Mouse (Mus musculus): ENCODE data around the gene Ranbp10. TPM values are rescaled to one million over a fixed set of nuclear protein-coding genes. Genes with fewer than 3 reads are reported as not detected.
A peak's percentile ranks its signal among the peaks of the same experiment; 100 is the strongest.

Ranbp10 gene
- 35.7 and 39.7 TPM in 2 replicates for polyA plus RNA-seq (2012; rRNA removed)

DNA sequence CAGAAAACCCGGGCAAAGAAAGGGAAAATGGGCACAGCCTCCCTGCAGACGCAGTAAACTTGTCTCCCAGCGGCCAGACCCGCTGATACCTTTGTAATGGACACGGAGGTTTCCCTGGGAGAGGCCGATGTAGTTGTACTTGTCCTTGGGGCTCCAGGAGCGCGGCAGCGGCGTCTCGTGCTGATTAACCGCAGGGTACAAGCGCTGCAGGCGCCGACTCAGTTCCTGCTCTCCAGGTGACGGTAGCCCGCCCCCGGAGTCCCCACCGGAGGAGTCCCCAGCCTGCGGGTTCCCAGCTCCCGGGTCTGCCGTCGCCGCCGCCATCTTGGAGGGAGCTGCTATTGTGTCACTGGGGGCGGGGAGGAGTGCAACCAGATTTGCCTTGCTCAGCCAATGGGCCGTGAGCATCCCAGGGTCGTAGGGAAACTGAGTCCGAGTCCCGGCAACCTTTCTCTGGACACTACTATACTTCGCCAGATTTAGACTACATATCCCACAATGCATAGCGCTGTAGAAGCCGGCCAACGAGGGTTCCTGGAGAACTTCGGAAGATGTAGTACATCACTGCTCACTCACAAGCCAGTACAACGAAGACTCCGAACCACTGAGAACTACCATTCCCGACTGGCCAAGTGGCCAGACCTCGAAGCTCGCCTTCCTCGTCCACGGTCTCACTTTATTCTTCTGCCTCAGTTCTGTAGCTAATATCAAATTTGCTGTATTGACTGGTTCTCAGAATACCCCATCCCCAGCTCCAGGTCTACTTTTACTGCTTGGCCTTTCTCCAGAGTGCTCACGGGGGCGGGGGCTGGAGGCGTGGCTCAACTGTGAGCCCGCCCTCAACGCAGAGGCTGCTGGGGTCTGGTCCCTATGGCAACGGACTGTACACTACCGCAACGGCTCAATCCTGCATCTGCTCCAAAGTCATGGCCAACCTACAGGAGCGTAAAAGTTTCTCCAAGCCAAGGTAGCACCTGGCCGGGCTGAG, at the start of gene Ranbp10, which contains the start of gene Tsnaxip1:
Gene Ranbp10, minus strand, starts transcription at position 490 of the 988 bp plus-strand sequence.
Gene Tsnaxip1, plus strand, starts transcription at position 871 of the 988 bp plus-strand sequence.
- peak; percentile 100 for DNase-seq (ENCODE audit: low read depth)

DNA sequence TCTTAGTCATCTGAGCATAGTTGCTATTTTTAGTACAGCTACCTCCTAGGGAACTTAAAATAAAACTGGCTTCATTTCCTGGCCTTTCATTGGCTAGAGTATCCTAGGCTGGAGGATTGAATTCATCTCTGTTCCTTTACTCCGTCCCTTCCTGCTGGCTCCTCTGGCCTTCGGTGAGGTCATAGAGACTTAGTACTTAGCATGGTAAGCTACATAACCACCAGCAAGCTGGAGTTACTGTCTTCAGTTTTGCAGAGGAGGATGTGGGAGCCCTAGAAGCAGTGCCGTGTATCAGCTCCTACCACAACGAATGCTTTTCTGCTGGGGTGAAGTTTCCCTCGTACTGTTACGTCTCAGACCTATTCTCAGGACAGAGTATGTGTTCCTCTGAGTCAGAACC, 47.2 kb upstream of the Ranbp10 start:
- TF ChIP-seq POLR2A (IDR thresholded peaks at IDR 0.05; ENCODE audit: borderline replicate concordance, extremely low read depth, insufficient read depth, insufficient read length, poor library complexity, severe bottlenecking) = no peak
- TF ChIP-seq CTCF (IDR thresholded peaks at IDR 0.05; ENCODE audit: borderline replicate concordance, extremely low read depth, insufficient read depth, insufficient read length) = no peak
- DNase-seq (ENCODE audit: low read depth) = no peak

More for the DNA sequence above, at the start of gene Ranbp10, which contains the start of gene Tsnaxip1:
- TF ChIP-seq CTCF (IDR thresholded peaks at IDR 0.05; ENCODE audit: borderline replicate concordance, extremely low read depth, insufficient read depth, insufficient read length) (no peak), POLR2A (IDR thresholded peaks at IDR 0.05; ENCODE audit: borderline replicate concordance, extremely low read depth, insufficient read depth, insufficient read length, poor library complexity, severe bottlenecking) (peak; percentile 74; the same call in 1 of the 2 replicates)

DNA sequence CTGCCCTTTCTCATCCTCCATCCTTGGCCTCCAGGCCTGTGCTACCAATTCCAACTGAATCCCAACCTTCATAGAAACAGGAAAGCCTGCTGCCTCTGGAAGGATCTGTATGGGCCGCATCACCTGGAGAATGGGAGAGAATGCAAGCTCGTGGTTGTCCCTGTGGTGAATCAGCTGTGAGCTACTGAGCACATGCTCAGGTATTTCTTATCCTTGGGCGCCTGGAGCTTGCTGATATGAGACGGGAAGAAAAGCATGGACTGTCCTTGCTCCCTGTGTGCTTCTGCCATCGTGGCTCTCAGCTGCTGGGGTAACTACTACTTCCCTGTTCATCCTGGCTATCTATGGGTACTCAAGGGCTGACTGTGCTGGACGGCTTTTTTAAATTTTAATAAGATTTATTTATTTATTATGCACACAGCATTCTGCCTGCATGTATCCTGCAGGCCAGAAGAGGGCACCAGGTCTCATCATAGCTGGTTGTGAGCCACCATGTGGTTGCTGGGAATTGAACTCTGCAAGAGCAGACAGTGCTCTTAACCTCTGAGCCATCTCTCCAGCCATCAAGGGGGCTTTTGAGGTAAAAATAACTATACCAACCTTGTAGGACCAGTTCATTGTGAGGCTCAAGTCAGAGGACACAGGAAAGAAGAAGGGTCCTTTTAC, 39.3 kb upstream of the Ranbp10 start:
- TF ChIP-seq POLR2A (IDR thresholded peaks at IDR 0.05; ENCODE audit: borderline replicate concordance, extremely low read depth, insufficient read depth, insufficient read length, poor library complexity, severe bottlenecking) = no peak
- peak; percentile 23; the same call in 1 of the 2 replicates for TF ChIP-seq CTCF (IDR thresholded peaks at IDR 0.05; ENCODE audit: borderline replicate concordance, extremely low read depth, insufficient read depth, insufficient read length)
- no peak for DNase-seq (ENCODE audit: low read depth)

DNA sequence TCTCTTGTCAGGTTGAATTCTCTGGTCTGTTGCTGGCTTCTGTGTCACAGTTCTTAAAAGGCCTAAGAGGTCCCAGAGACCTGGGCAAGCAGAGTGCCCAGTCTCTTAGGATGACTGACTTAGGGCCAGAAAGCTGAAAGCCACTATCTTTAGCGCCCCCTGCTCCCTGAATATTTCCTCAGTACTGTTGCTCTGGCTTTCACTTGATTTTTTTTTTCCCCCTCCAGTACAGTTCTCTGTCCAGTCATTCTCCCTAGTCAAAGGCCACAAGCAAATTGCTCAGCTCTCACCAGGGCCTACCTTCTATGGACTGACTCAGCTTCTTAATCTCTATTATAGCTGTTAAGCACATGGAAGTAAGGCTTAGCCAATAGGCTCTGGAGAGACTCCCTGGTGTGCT, 34.8 kb upstream of the Ranbp10 start:
- peak; percentile 10; the same call in 1 of the 2 replicates for TF ChIP-seq CTCF (IDR thresholded peaks at IDR 0.05; ENCODE audit: borderline replicate concordance, extremely low read depth, insufficient read depth, insufficient read length)
- TF ChIP-seq POLR2A (IDR thresholded peaks at IDR 0.05; ENCODE audit: borderline replicate concordance, extremely low read depth, insufficient read depth, insufficient read length, poor library complexity, severe bottlenecking) = no peak
- DNase-seq (ENCODE audit: low read depth) = peak; percentile 20

DNA sequence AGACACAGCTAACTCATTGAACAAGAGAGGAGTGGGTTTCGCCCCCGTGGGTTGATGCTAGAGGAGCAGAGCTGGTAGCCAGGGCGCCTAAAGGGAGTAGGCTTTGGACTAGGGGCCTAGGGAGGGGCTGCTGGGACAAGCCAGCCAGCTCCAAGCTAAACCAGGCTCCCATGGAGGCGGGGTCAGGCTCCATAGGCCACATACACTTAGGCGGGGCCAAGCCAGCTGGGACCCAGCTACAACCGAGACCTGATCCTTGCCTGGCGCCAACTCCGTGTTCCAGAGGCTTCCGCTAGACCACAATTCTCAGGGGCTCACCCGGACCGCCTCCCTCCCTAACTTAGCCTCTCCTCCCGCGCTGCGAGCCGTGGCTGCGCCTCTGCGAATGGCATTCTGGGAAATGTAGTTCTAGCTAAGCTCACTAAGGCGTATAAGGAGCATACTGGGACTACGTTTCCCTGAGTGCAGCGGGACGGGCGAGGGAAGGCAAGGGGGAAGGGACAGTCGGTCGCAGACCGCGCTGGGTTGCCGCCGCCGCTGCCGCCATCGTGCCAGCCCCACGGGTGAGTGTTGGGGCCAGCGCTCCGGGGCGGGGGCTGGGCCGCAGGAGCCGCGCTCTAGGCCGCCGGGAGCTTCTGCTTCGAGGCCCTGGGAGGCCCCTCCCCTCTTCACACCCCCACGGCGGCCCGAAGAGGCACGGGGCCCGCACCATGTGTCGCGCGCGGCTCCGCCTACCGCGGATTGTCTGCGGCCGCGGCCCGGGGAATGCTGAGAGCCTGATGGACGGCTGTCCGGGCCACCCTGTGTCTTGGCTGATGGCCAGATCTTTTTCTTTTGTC, 33.2 kb upstream of the Ranbp10 start, which contains the start of gene Nutf2:
Gene Nutf2, plus strand, starts transcription at position 438 of the 839 bp plus-strand sequence.
- peak; percentile 99 for DNase-seq (ENCODE audit: low read depth)

DNA sequence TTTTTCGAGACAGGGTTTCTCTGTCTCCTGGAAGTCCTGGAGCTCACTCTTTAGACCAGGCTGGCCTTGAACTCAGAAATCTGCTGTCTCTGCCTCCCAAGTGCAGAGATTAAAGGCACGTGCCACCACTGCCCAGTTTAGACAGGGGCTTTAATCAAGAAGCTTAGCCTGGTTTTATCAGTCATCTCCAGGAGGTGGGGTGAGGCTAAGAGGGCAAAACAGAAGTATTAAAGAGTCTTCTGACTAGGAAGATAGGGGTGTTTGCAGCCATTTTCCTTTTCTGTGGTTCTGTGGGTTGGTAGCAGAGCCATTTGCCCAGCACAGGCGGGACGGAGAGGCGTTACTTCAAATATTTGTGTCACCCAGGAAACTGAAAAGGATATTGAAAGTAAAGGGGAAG, 32.2 kb upstream of the Ranbp10 start:
- DNase-seq (ENCODE audit: low read depth) = no peak
- TF ChIP-seq POLR2A (IDR thresholded peaks at IDR 0.05; ENCODE audit: borderline replicate concordance, extremely low read depth, insufficient read depth, insufficient read length, poor library complexity, severe bottlenecking) = no peak
- no peak for TF ChIP-seq CTCF (IDR thresholded peaks at IDR 0.05; ENCODE audit: borderline replicate concordance, extremely low read depth, insufficient read depth, insufficient read length)

More for the DNA sequence above, 33.2 kb upstream of the Ranbp10 start, which contains the start of gene Nutf2:
- TF ChIP-seq POLR2A (IDR thresholded peaks at IDR 0.05; ENCODE audit: borderline replicate concordance, extremely low read depth, insufficient read depth, insufficient read length, poor library complexity, severe bottlenecking) (peak; percentile 95), CTCF (IDR thresholded peaks at IDR 0.05; ENCODE audit: borderline replicate concordance, extremely low read depth, insufficient read depth, insufficient read length) (no peak)

DNA sequence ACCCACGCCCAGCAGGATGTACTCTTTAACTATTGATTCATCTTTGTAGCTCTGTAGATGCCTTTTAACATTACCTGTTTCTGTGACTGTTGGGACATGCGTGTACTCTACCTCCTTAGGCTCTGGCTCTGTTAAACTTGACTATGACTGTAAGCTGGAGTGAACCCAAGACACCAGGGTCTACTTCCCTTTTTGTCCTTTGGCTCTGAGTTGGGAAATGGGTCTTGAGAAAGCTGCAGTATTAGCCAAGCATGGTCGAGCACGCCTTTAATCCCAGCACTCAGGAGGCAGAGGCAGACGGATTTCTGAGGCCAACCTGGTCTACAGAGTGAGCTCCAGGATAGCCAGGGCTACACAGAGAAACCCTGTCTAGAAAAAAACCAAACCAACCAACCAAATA, 31.3 kb upstream of the Ranbp10 start:
- TF ChIP-seq POLR2A (IDR thresholded peaks at IDR 0.05; ENCODE audit: borderline replicate concordance, extremely low read depth, insufficient read depth, insufficient read length, poor library complexity, severe bottlenecking) (no peak), CTCF (IDR thresholded peaks at IDR 0.05; ENCODE audit: borderline replicate concordance, extremely low read depth, insufficient read depth, insufficient read length) (no peak)
- no peak for DNase-seq (ENCODE audit: low read depth)

DNA sequence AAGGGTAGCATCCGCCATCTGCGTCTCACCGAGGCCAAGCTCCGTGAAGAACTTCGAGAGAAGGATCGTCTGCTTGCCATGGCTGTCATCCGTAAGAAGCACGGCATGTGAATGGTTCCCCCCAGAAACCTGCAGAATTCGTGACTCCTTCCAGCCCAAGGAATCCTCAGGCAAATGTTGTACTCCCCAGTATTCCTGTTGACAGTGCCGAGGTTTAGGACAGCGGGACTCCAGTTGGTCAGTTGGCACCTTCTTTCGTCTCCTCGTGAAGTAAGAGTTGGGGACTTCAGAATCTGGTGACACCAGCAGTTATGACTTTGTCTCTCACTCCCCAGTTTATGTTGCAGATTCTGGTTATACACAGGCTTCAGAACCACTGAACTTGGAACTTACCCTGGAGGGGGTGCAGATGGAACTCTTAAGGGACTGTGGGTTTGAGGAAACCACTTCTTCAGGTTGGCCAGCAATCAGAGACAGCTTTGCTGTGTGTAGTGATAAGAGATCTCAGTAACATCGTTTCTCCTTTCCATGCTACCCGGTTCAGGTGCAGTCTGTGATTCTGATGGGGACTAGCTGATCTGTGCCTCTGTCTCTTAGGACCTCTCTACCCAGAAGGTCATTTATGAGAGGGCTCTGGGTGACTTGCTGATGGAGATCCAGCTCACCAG, 29.2 kb upstream of the Ranbp10 start:
- no peak for DNase-seq (ENCODE audit: low read depth)
- TF ChIP-seq CTCF (IDR thresholded peaks at IDR 0.05; ENCODE audit: borderline replicate concordance, extremely low read depth, insufficient read depth, insufficient read length) (no peak), POLR2A (IDR thresholded peaks at IDR 0.05; ENCODE audit: borderline replicate concordance, extremely low read depth, insufficient read depth, insufficient read length, poor library complexity, severe bottlenecking) (no peak)

DNA sequence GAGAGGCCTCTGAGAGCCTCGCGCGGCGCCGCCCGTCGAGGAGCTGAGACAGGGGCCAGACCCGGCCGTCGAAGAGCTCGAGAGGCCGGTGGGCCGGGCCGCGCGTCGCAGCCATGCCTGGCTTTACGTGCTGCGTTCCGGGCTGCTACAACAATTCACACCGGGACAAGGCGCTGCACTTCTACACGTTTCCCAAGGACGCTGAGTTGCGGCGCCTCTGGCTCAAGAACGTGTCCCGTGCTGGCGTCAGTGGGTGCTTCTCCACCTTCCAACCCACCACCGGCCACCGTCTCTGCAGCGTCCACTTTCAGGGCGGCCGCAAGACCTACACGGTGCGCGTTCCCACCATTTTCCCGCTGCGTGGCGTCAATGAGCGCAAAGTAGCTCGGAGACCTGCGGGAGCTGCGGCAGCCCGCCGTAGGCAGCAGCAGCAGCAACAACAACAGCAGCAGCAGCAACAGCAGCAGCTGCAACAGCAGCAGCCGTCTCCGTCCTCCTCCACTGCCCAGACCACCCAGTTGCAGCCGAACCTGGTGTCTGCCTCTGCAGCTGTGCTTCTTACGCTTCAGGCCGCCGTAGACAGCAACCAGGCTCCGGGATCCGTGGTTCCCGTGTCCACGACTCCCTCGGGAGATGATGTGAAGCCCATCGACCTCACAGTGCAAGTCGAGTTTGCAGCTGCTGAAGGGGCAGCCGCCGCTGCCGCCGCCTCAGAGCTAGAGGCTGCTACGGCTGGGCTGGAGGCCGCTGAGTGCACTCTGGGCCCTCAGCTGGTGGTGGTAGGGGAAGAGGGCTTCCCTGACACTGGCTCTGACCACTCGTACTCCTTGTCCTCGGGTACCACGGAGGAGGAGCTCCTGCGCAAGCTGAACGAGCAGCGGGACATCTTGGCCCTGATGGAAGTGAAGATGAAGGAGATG, 28.4 kb upstream of the Ranbp10 start:
- peak; percentile 65 for DNase-seq (ENCODE audit: low read depth)
- TF ChIP-seq CTCF (IDR thresholded peaks at IDR 0.05; ENCODE audit: borderline replicate concordance, extremely low read depth, insufficient read depth, insufficient read length) (no peak), POLR2A (IDR thresholded peaks at IDR 0.05; ENCODE audit: borderline replicate concordance, extremely low read depth, insufficient read depth, insufficient read length, poor library complexity, severe bottlenecking) (no peak)
